Mouse (Mus musculus) MEL (cell line): ENCODE results near the gene Ets1. TPM values are rescaled to one million over a fixed set of nuclear protein-coding genes. Genes with fewer than 3 reads are reported as not detected.

Source experiments
- DNase-seq: peaks from one replicate; pipeline ENCODE4 v3.0.0; 2011; ENCODE audit warnings: low read depth, low spot score
- H3K27ac ChIP-seq: 2 replicates; pipeline ENCODE4 v1.5.1; 2012; ENCODE audit warnings: low read depth, mild to moderate bottlenecking, control low read depth, low read length, moderate library complexity; ENCODE audit not compliant: control insufficient read depth
- H3K27me3 ChIP-seq, 2 experiments: fragments of 150-350 bp in 1 of 2; sonication (generic) in 1 of 2; 2 replicates each; pipeline ENCODE4 v1.6.1; 2012; ENCODE audit warnings: low read length in 2 of 2, mild to moderate bottlenecking in 2 of 2, improper control_type of control experiment in 1 of 2, moderate library complexity in 1 of 2; ENCODE audit not compliant: insufficient read depth in 2 of 2, control insufficient read depth in 1 of 2
- H3K36me3 ChIP-seq, 2 experiments: 2 replicates each; pipeline ENCODE4 v1.6.1; 2012 to 2014; ENCODE audit warnings: low read length in 2 of 2, improper control_type of control experiment in 1 of 2, inconsistent platforms in 1 of 2, mild to moderate bottlenecking in 1 of 2; ENCODE audit not compliant: insufficient read depth in 2 of 2, control insufficient read depth in 1 of 2
- H3K4me1 ChIP-seq, 2 experiments: fragments of 150-350 bp in 1 of 2; sonication (generic) in 1 of 2; 2 replicates each; pipeline ENCODE4 v1.6.1; 2012; ENCODE audit warnings: low read length in 2 of 2, improper control_type of control experiment in 1 of 2, mild to moderate bottlenecking in 1 of 2; ENCODE audit not compliant: insufficient read depth in 2 of 2, control insufficient read depth in 1 of 2
- H3K4me3 ChIP-seq, 2 experiments: fragments of 150-350 bp in 1 of 2; sonication (generic) in 1 of 2; 2 replicates each; pipeline ENCODE4 v1.5.1; 2012; ENCODE audit warnings: low read depth in 2 of 2, low read length in 2 of 2, mild to moderate bottlenecking in 2 of 2, moderate library complexity in 2 of 2, control low read depth in 1 of 2, improper control_type of control experiment in 1 of 2; ENCODE audit not compliant: control insufficient read depth in 1 of 2, insufficient read depth in 1 of 2
- H3K79me2 ChIP-seq: 2 replicates; pipeline ENCODE4 v1.6.1; 2012; ENCODE audit warnings: mild to moderate bottlenecking, low read length, moderate library complexity; ENCODE audit not compliant: control insufficient read depth, poor library complexity, insufficient read depth
- H3K9ac ChIP-seq: 2 replicates; pipeline ENCODE4 v1.6.1; 2012; ENCODE audit warnings: low read depth, mild to moderate bottlenecking, control low read depth, low read length, moderate library complexity; ENCODE audit not compliant: control insufficient read depth, poor library complexity, severe bottlenecking
- H3K9me3 ChIP-seq: fragments of 150-350 bp; sonication (generic); replicated peaks from 2 replicates; pipeline ENCODE4 v1.6.1; 2012; ENCODE audit warnings: mild to moderate bottlenecking, low read length, improper control_type of control experiment, moderate library complexity; ENCODE audit not compliant: insufficient read depth
- E2F4 ChIP-seq: IDR thresholded peaks from 2 replicates; pipeline ENCODE4 v1.6.1; 2011; ENCODE audit warnings: low read depth, low read length, improper control_type of control experiment, borderline replicate concordance
- EP300 ChIP-seq, 2 experiments: IDR thresholded peaks; 2 replicates each; pipeline ENCODE4 v1.6.1; 2011; ENCODE audit warnings: improper control_type of control experiment in 2 of 2, low read length in 2 of 2, low read depth in 1 of 2, mild to moderate bottlenecking in 1 of 2
- ETS1 ChIP-seq: IDR thresholded peaks from 2 replicates; pipeline ENCODE4 v1.6.1; 2012; ENCODE audit warnings: low read depth, mild to moderate bottlenecking, inconsistent platforms, low read length, improper control_type of control experiment, moderate library complexity
- GABPA ChIP-seq: IDR thresholded peaks from 2 replicates; pipeline ENCODE4 v1.6.1; 2012; ENCODE audit warnings: low read depth, mild to moderate bottlenecking, inconsistent platforms, low read length, improper control_type of control experiment, moderate library complexity
- GATA1 ChIP-seq: IDR thresholded peaks from 2 replicates; pipeline ENCODE4 v1.6.1; 2011; ENCODE audit warnings: low read depth, low read length, improper control_type of control experiment
- JUND ChIP-seq: IDR thresholded peaks from 2 replicates; pipeline ENCODE4 v1.6.1; 2011; ENCODE audit warnings: low read depth, mild to moderate bottlenecking, improper control_type of control experiment, low read length
- KAT2A ChIP-seq: conservative IDR thresholded peaks from 2 replicates; pipeline ENCODE4 v1.6.1; 2012; ENCODE audit warnings: low read depth, low read length, improper control_type of control experiment, inconsistent platforms
- MAZ ChIP-seq: IDR thresholded peaks from 2 replicates; pipeline ENCODE4 v1.6.1; 2012; ENCODE audit warnings: low read depth, mild to moderate bottlenecking, inconsistent platforms, low read length, improper control_type of control experiment
- MXI1 ChIP-seq: IDR thresholded peaks from 2 replicates; pipeline ENCODE4 v1.6.1; 2011; ENCODE audit warnings: mild to moderate bottlenecking, low read depth, low read length, improper control_type of control experiment
- MYB ChIP-seq: IDR thresholded peaks from 2 replicates; pipeline ENCODE4 v1.6.1; 2011; ENCODE audit warnings: mild to moderate bottlenecking, low read depth, low read length, improper control_type of control experiment
- MYC ChIP-seq: IDR thresholded peaks from 2 replicates; pipeline ENCODE4 v1.6.1; 2011; ENCODE audit warnings: low read depth, mild to moderate bottlenecking, low read length, improper control_type of control experiment, moderate library complexity
- NELFE ChIP-seq: IDR thresholded peaks from 2 replicates; pipeline ENCODE4 v1.6.1; 2011; ENCODE audit warnings: low read depth, low read length, improper control_type of control experiment
- POLR2AphosphoS2 ChIP-seq: IDR thresholded peaks from 2 replicates; pipeline ENCODE4 v1.6.1; 2011; ENCODE audit warnings: low read length, improper control_type of control experiment
- RAD21 ChIP-seq: IDR thresholded peaks from 2 replicates; pipeline ENCODE4 v1.6.1; 2011; ENCODE audit warnings: mild to moderate bottlenecking, low read depth, low read length, improper control_type of control experiment
- RCOR1 ChIP-seq: IDR thresholded peaks from 2 replicates; pipeline ENCODE4 v1.6.1; 2012; ENCODE audit warnings: low read depth, mild to moderate bottlenecking, inconsistent platforms, low read length, improper control_type of control experiment
- SIN3A ChIP-seq: IDR thresholded peaks from 2 replicates; pipeline ENCODE4 v1.6.1; 2012; ENCODE audit warnings: low read length, improper control_type of control experiment, inconsistent platforms
- TAL1 ChIP-seq: IDR thresholded peaks from 2 replicates; pipeline ENCODE4 v1.6.1; 2012; ENCODE audit warnings: mild to moderate bottlenecking, inconsistent platforms, low read length, moderate library complexity, mixed read lengths
- TCF12 ChIP-seq: IDR thresholded peaks from 2 replicates; pipeline ENCODE4 v1.6.1; 2014; ENCODE audit warnings: low read depth, mild to moderate bottlenecking, inconsistent platforms, low read length, improper control_type of control experiment, moderate library complexity
- UBTF ChIP-seq: IDR thresholded peaks from 2 replicates; pipeline ENCODE4 v1.6.1; 2012; ENCODE audit warnings: low read depth, mild to moderate bottlenecking, inconsistent platforms, low read length, improper control_type of control experiment, moderate library complexity, borderline replicate concordance; ENCODE audit not compliant: insufficient read depth
- ZMIZ1 ChIP-seq: IDR thresholded peaks from 2 replicates; pipeline ENCODE4 v1.6.1; 2012; ENCODE audit warnings: low read depth, mild to moderate bottlenecking, inconsistent platforms, low read length, improper control_type of control experiment, moderate library complexity
- ZNF384 ChIP-seq: IDR thresholded peaks from 2 replicates; pipeline ENCODE4 v1.6.1; 2012; ENCODE audit warnings: low read depth, mild to moderate bottlenecking, inconsistent platforms, low read length, improper control_type of control experiment
- polyA plus RNA-seq, 2 experiments: library from polyadenylated mRNA; stranded (reverse) in 1 of 2; unstranded in 1 of 2; fragments of >175 nt in 1 of 2; fragments of >200 nt in 1 of 2; gene quantifications; 2 replicates each; pipeline versions ENCODE4 v1.2.1 to v1.2.4; 2012; ENCODE audit warnings: low replicate concordance in 2 of 2, low read depth in 1 of 2; ENCODE audit not compliant: insufficient read length in 2 of 2, insufficient read depth in 1 of 2, missing spikeins in 1 of 2
- total RNA-seq: library from RNA; depleted of rRNA; stranded (reverse); fragments of 300-350 nt; gene quantifications from 2 replicates; pipeline ENCODE4 v1.2.3, GENCODE M21; 2012

Gene Ets1
- total and polyA plus RNA-seq, 3 experiments = 0.10 to 0.19 TPM; not detected in 1

- no peaks in the 10 kb centered on the region; a peak in 2 of 4 replicates for H3K27me3 ChIP-seq
- TF ChIP-seq ETS1 (no peak), MAZ (no peak), SIN3A (no peak), POLR2AphosphoS2 (no peak), EP300 (IDR thresholded peaks at IDR 0.05; ENCODE audit: low read depth in 1 of 2, low read length in 2 of 2) (no peak), RAD21 (no peak), MYC (no peak), MXI1 (no peak), TCF12 (no peak), GABPA (no peak), ZNF384 (no peak), RCOR1 (no peak), GATA1 (no peak), NELFE (no peak), ZMIZ1 (no peak), JUND (no peak), MYB (no peak), E2F4 (no peak), TAL1 (no peak), UBTF (no peak)
- TF ChIP-seq, all 39 proteins: peak for 0
- Histone ChIP-seq H3K27ac (no peak overlapping the region), H3K79me2 (no peaks in the 10 kb centered on the region), H3K9me3 (no peaks in the 10 kb centered on the region), H3K4me3 (no peak overlapping the region), H3K4me1 (no peaks in the 10 kb centered on the region), H3K36me3 (no peaks in the 10 kb centered on the region), H3K9ac (no peak overlapping the region)
- no peak for DNase-seq
These were observed 93.2 kb downstream of the Ets1 start for GRCm38 (mm10) chr9:32729207-32729606.

- TF ChIP-seq KAT2A (no peak), GABPA (no peak), TCF12 (no peak)
- Histone ChIP-seq H3K9ac (no peak overlapping the region), H3K27ac (no peak overlapping the region), H3K79me2 (no peaks in the 10 kb centered on the region), H3K27me3 (no peaks in the 10 kb centered on the region; a peak in 2 of 4 replicates), H3K4me3 (no peak overlapping the region), H3K4me1 (no peaks in the 10 kb centered on the region), H3K36me3 (no peaks in the 10 kb centered on the region), H3K9me3 (no peaks in the 10 kb centered on the region)
- no peak for DNase-seq
These were observed 94.1 kb downstream of the Ets1 start for GRCm38 (mm10) chr9:32730001-32730655.
